Mouse (Mus musculus) Patski (cell line): Measurements from ENCODE around the gene Tmcc2. TPM values are rescaled to one million over a fixed set of nuclear protein-coding genes. Genes with fewer than 3 reads are reported as not detected.

ENCODE experiments used
- ATAC-seq: fragments of 100-300 bp; one replicate; pipeline ENCODE4 v1.8.0; 2021
- CTCF ChIA-PET: fragments of 350-600 bp; sonication (Branson Sonifier 250); formaldehyde crosslinking; loops from one replicate; lab custom pipeline; 2022; ENCODE audit warnings: inconsistent platforms; lab: Charles Lee
- POLR2A ChIA-PET: fragments of 350-600 bp; sonication (Branson Sonifier 250); formaldehyde crosslinking; loops from one replicate; lab custom pipeline; 2022; ENCODE audit warnings: antibody characterized with exemption, inconsistent platforms; lab: Charles Lee
- DNase-seq: peaks from one replicate; pipeline ENCODE4 v3.0.0-alpha.2; 2011; ENCODE audit warnings: low read depth, low spot score
- H3K27me3 ChIP-seq: fragments of 371-371 bp; one replicate; pipeline ENCODE4 v1.5.1; 2021
- CTCF ChIP-seq: fragments of 100-300 bp; IDR thresholded peaks from one replicate; pipeline ENCODE4 v1.5.1; 2021
- in situ Hi-C: fragments of 300-500 bp; cut with MboI; formaldehyde crosslinking; loops from 3 replicates; pipeline ENCODE4 v1.11.1; 2018; ENCODE audit warnings: low pct_unique_long_range_greater_than_20kb, mixed read lengths
- polyA plus RNA-seq: library from polyadenylated mRNA; unstranded; gene quantifications from one replicate; pipeline ENCODE4 v1.2.3, GENCODE M21; 2021

The Tmcc2 gene
- polyA plus RNA-seq, 1 experiment from 2014 or later, result 12.2 TPM

- TF ChIP-seq CTCF, result no peak
- ChIA-PET CTCF (interaction anchor here (1.2 to 2.9 kb wide), 2 partner anchors 64 to 148 kb away, joined by 3 to 8 read pairs; no protein-coding TSS in a partner anchor), POLR2A (no interaction called here)
- no peaks in the 10 kb centered on the region for H3K27me3 ChIP-seq
- in situ Hi-C loops, result no loop called here
- DNase-seq, result no peak
- no peak for ATAC-seq
Observed at GRCm38 (mm10) chr1:132372354-132372753, 18.7 kb downstream of the Tmcc2 start.

- POLR2A ChIA-PET, result no interaction called here
- TF ChIP-seq CTCF, result no peak
- no peaks in the 10 kb centered on the region for H3K27me3 ChIP-seq
- no peak for ATAC-seq
- CTCF ChIA-PET, result interaction anchor here (2.9 kb wide), 1 partner anchor 149 kb away, joined by 8 read pairs; no protein-coding TSS in a partner anchor
- in situ Hi-C loops, result no loop called here
- no peak for DNase-seq
Observed at GRCm38 (mm10) chr1:132371298-132372081, 19.6 kb downstream of the Tmcc2 start.

GRCm38 (mm10) chr1:132370681-132371173 lies 20.4 kb downstream of the Tmcc2 start:
- no peak for TF ChIP-seq CTCF
- DNase-seq (no peak), ATAC-seq (no peak)
- POLR2A ChIA-PET, result no interaction called here
- no peaks in the 10 kb centered on the region for H3K27me3 ChIP-seq
- CTCF ChIA-PET, result interaction anchor here (1.4 to 2.9 kb wide), 3 partner anchors 12 to 150 kb away, joined by 3 to 8 read pairs (median 4); no protein-coding TSS in a partner anchor
- in situ Hi-C loops, result no loop called here

- in situ Hi-C loops, result loop anchor here (5.0 to 10.0 kb wide), 3 partner anchors 54 to 227 kb away; no protein-coding TSS in a partner anchor
- no peaks in the 10 kb centered on the region for H3K27me3 ChIP-seq
- DNase-seq, result no peak
- no peak for TF ChIP-seq CTCF
- POLR2A ChIA-PET, result no interaction called here
- CTCF ChIA-PET, result interaction anchor here (1.4 to 2.3 kb wide), 2 partner anchors 22 to 70 kb away, joined by 5 to 7 read pairs; no protein-coding TSS in a partner anchor
- peak; percentile 70 for ATAC-seq
Observed at GRCm38 (mm10) chr1:132367692-132368506, 23.2 kb downstream of the Tmcc2 start.

- no peak for DNase-seq
- no peak for TF ChIP-seq CTCF
- ATAC-seq, result no peak
- POLR2A ChIA-PET, result interaction anchor here (1.7 kb wide), 1 partner anchor 50 kb away, joined by 3 read pairs; no protein-coding TSS in a partner anchor
- no peaks in the 10 kb centered on the region for H3K27me3 ChIP-seq
- CTCF ChIA-PET, result interaction anchor here (0.8 to 2.3 kb wide), 7 partner anchors 9 to 159 kb away, joined by 3 to 7 read pairs (median 3); no protein-coding TSS in a partner anchor
- in situ Hi-C loops, result loop anchor here (5.0 to 10.0 kb wide), 3 partner anchors 55 to 228 kb away; no protein-coding TSS in a partner anchor
Observed at GRCm38 (mm10) chr1:132366937-132367336, 24.1 kb downstream of the Tmcc2 start.

GRCm38 (mm10) chr1:132366235-132366634 lies 24.8 kb downstream of the Tmcc2 start:
- ATAC-seq, result no peak

GRCm38 (mm10) chr1:132365645-132366044 lies 25.4 kb downstream of the Tmcc2 start:
- DNase-seq (no peak), ATAC-seq (no peak)
- H3K27me3 ChIP-seq, result no peaks in the 10 kb centered on the region
- no peak for TF ChIP-seq CTCF
- in situ Hi-C loops, result loop anchor here (5.0 to 10.0 kb wide), 3 partner anchors 57 to 229 kb away; no protein-coding TSS in a partner anchor
- CTCF ChIA-PET, result interaction anchor here (1.2 to 1.5 kb wide), 4 partner anchors 8 to 73 kb away, joined by 3 to 4 read pairs (median 3); no protein-coding TSS in a partner anchor
- POLR2A ChIA-PET, result interaction anchor here (1.7 kb wide), 1 partner anchor 49 kb away, joined by 3 read pairs; no protein-coding TSS in a partner anchor

More at GRCm38 (mm10) chr1:132366235-132366634, 24.8 kb downstream of the Tmcc2 start:
- CTCF ChIA-PET, result interaction anchor here (0.8 to 2.3 kb wide), 9 partner anchors 8 to 160 kb away, joined by 3 to 7 read pairs (median 3); no protein-coding TSS in a partner anchor
- no peaks in the 10 kb centered on the region for H3K27me3 ChIP-seq
- no peak for DNase-seq
- POLR2A ChIA-PET, result interaction anchor here (1.7 kb wide), 1 partner anchor 49 kb away, joined by 3 read pairs; no protein-coding TSS in a partner anchor
- no peak for TF ChIP-seq CTCF
- in situ Hi-C loops, result loop anchor here (5.0 to 10.0 kb wide), 3 partner anchors 56 to 229 kb away; no protein-coding TSS in a partner anchor

GRCm38 (mm10) chr1:132364896-132365557 lies 26.1 kb downstream of the Tmcc2 start:
- CTCF ChIA-PET, result interaction anchor here (1.0 to 1.5 kb wide), 4 partner anchors 52 to 155 kb away, joined by 3 to 4 read pairs (median 3); no protein-coding TSS in a partner anchor
- TF ChIP-seq CTCF, result no peak
- POLR2A ChIA-PET, result interaction anchor here (1.7 kb wide), 1 partner anchor 48 kb away, joined by 3 read pairs; no protein-coding TSS in a partner anchor
- ATAC-seq, result no peak
- no peaks in the 10 kb centered on the region for H3K27me3 ChIP-seq
- in situ Hi-C loops, result loop anchor here (5.0 to 10.0 kb wide), 3 partner anchors 57 to 230 kb away; no protein-coding TSS in a partner anchor
- DNase-seq, result no peak

- peak; percentile 37 for ATAC-seq
- ChIA-PET CTCF (interaction anchor here (1.0 to 1.2 kb wide), 2 partner anchors 52 to 156 kb away, joined by 3 read pairs; no protein-coding TSS in a partner anchor), POLR2A (no interaction called here)
- no peak for TF ChIP-seq CTCF
- H3K27me3 ChIP-seq, result no peaks in the 10 kb centered on the region
- in situ Hi-C loops, result loop anchor here (10.0 kb wide), 2 partner anchors 120 to 230 kb away; no protein-coding TSS in a partner anchor
- no peak for DNase-seq
Observed at GRCm38 (mm10) chr1:132364388-132364787, 26.7 kb downstream of the Tmcc2 start.
